Mouse (Mus musculus) intestine, embryonic 14.5 days (tissue): Measurements from ENCODE around the gene Actr2. TPM values are rescaled to one million over a fixed set of nuclear protein-coding genes. Genes with fewer than 3 reads are reported as not detected.
"Not testable (repeated sequence)": the region's sequence is repeated elsewhere in the genome, so short reads cannot be mapped to it uniquely, and the experiment has no call there.

Experiments used
- ATAC-seq: fragments of 200-750 bp; cut with Nextera tagmentation; replicated peaks from 2 replicates; pipeline ENCODE4 v1.8.0; 2017; ENCODE audit warnings: low read depth, moderate number of reproducible peaks, moderate TSS enrichment, moderate library complexity; ENCODE audit not compliant: low FRiP score, low TSS enrichment
- DNase-seq: peaks from one replicate; pipeline ENCODE4 v3.0.0-alpha.2; 2018; ENCODE audit warnings: low spot score
- H3K27ac ChIP-seq: fragments of 300-500 bp; sonication (generic); 2 replicates; pipeline ENCODE4 v1.5.1; 2014; ENCODE audit warnings: low read depth, mild to moderate bottlenecking, control low read depth
- H3K27me3 ChIP-seq: fragments of 300-500 bp; sonication (generic); replicated peaks from 2 replicates; pipeline ENCODE4 v1.6.1; 2014; ENCODE audit warnings: low read length, control low read depth; ENCODE audit not compliant: control insufficient read depth, insufficient read depth
- H3K36me3 ChIP-seq: fragments of 300-500 bp; sonication (generic); 2 replicates; pipeline ENCODE4 v1.6.1; 2014; ENCODE audit warnings: low read length, control low read depth; ENCODE audit not compliant: control insufficient read depth, insufficient read depth
- H3K4me1 ChIP-seq: fragments of 300-500 bp; sonication (generic); replicated peaks from 2 replicates; pipeline ENCODE4 v1.6.1; 2014; ENCODE audit warnings: low read length, control low read depth, mixed read lengths; ENCODE audit not compliant: control insufficient read depth, insufficient read depth
- H3K4me2 ChIP-seq: fragments of 300-500 bp; sonication (generic); 2 replicates; pipeline ENCODE4 v1.6.1; 2014; ENCODE audit warnings: low read length
- H3K4me3 ChIP-seq: fragments of 300-500 bp; sonication (generic); 2 replicates; pipeline ENCODE4 v1.5.1; 2014; ENCODE audit warnings: low read depth, low read length, control low read depth, mixed read lengths
- H3K9ac ChIP-seq: fragments of 300-500 bp; sonication (generic); 2 replicates; pipeline ENCODE4 v1.6.1; 2014; ENCODE audit warnings: mild to moderate bottlenecking, low read length
- H3K9me3 ChIP-seq: fragments of 300-500 bp; sonication (generic); 2 replicates; pipeline ENCODE4 v1.6.1; 2016; ENCODE audit warnings: low read length, control low read depth; ENCODE audit not compliant: control insufficient read depth
- WGBS: fragments of 180-500 bp; shearing (Covaris S2); extraction: QIAGEN DNeasy Blood & Tissue Kit; methylation state at CpG from one replicate; pipeline ENCODE4 v1.1.7; 2014; 5-methylcytosine and 5-hydroxymethylcytosine counted together
- polyA plus RNA-seq: library from polyadenylated mRNA; unstranded; fragments of >200 nt; fragmentation: Nextera tagmentation; extraction: Ambion mirVana; gene quantifications from 2 replicates; pipeline ENCODE4 v1.2.1, GENCODE M21; 2014

Gene Actr2
- polyA plus RNA-seq, 1 experiment from 2014 or later: 66.5 TPM

DNA sequence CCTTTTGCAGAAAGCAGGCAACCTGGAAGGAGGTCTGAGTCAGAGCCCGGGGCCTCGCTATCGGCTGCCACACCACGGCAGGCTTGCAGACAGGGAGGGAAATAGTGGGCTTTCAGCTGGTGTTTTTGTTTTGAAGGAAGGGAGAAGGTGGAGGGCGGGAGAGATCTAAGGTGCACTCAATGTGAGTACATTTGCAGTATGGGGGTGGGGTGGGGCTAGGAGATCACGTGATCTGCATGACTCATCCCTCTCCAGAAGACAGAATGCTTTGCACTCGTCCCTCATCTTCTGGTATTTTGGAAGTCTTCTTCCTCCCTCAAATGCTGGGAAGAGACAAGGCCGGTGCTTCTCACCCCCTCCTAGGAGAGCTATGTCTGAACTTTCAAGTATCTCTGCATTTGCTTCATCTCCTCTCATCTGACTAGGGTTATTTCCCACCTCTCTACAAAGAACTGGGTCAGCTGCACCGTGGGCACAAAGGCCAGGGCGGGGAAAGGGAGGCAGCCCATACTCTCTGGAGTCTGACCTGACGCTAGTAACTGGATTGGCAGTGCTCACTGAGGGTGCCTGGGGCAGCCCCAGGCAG lies 77.3 kb downstream of the Actr2 start:
- ATAC-seq: no peak
- no peak for DNase-seq
- Histone ChIP-seq H3K4me1 (no peaks in the 10 kb centered on the region), H3K4me3 (no peak overlapping the region), H3K9ac (no peak overlapping the region), H3K27me3 (no peaks in the 10 kb centered on the region), H3K27ac (no peak overlapping the region), H3K36me3 (no peaks in the 10 kb centered on the region), H3K4me2 (no peak overlapping the region), H3K9me3 (no peaks in the 10 kb centered on the region)
- 48% methylated on average over 11 of the region's 11 CpGs for WGBS

DNA sequence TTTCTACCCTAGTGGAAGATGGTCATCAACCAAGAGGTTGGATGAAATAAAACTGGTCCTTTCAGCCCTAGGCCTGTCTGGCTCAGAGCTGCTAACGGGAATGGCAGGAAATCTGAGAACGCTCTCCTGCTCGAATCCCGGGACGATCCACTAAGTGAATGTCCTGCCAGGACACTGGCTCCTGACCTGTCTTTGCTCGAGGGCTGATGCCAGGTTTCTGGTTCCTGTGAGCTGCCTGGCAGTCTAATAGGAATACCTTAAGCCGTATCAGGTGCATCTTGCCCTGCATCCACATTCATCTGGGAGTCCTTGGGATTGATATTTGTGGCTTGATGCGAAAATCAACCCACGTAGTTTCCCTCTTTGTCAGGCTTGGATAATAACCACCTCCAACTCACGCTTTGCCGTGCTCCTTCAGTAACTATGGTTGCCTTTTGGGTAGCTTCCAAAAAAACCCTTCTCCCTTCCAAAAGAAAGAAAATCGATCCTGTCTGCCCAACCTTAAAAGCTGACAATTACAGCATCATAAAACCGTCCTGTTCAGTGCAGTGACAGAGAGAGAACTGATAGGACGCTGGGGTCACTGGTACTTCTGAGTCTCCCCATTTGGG lies 78.3 kb downstream of the Actr2 start:
- H3K36me3 ChIP-seq: no peaks in the 10 kb centered on the region
- no peak overlapping the region for H3K4me2 ChIP-seq
- 61% methylated on average over 14 of the region's 14 CpGs for WGBS
- H3K9ac ChIP-seq: no peak overlapping the region
- no peaks in the 10 kb centered on the region for H3K27me3 ChIP-seq
- DNase-seq: no peak
- no peaks in the 10 kb centered on the region for H3K4me1 ChIP-seq
- H3K9me3 ChIP-seq: no peaks in the 10 kb centered on the region
- no peak for ATAC-seq
- no peak overlapping the region for H3K27ac ChIP-seq
- no peak overlapping the region for H3K4me3 ChIP-seq

DNA sequence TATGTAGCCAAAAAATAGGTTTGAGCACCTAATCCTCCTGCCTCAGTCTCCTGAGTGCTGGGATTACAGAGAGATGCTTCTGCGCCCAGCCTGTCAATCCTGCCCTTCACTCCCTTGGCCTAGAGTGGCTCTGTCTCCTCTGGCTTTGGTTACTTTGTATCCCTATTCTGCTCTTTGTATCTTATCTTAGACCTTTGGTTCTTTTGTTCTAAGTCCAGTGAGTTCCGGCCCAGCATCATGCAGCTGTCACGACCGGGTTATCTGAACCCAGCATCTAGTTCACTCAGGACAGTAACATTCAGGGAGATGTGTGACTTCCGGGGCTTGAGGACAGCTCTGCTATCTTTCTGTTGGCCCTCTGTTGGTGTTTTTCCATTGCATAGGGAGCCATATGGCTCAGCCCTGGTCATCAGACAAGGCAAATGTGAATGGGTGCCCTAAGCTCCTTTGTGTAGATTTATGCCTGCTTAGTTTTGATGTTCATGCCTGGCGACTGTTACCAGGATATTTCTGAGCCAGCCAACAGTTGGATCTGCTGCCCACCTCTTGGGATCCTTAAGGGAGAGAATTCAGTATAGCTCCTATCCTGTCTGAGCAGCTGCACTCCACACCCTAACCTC lies 79.1 kb downstream of the Actr2 start:
- ATAC-seq: no peak
- Histone ChIP-seq H3K9ac (no peak overlapping the region), H3K4me1 (no peaks in the 10 kb centered on the region), H3K4me3 (no peak overlapping the region), H3K4me2 (no peak overlapping the region), H3K9me3 (no peaks in the 10 kb centered on the region), H3K36me3 (no peaks in the 10 kb centered on the region), H3K27ac (no peak overlapping the region), H3K27me3 (no peaks in the 10 kb centered on the region)
- 72% methylated on average over 6 of the region's 6 CpGs for WGBS
- DNase-seq: no peak

DNA sequence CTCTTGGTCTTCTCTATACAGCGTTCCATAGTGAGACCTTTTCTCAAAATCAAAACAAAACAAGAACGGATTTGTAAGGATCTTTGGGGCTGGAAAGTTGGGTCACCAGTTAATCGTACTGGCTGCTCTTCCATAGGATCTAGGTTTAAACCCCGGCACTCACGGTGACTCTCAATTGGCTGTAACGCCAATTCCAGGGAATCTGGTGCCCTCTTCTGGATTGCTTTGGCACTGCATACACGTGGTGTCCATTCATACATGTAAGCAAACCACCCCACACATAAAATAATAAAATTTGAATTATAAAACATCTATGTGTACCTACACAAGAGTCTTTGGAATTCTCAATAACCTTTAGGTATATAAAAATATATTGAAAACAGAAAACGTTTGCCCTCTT lies 81.2 kb downstream of the Actr2 start:
- Histone ChIP-seq H3K27me3 (no peaks in the 10 kb centered on the region), H3K9ac (no peak overlapping the region), H3K27ac (no peak overlapping the region), H3K4me3 (no peak overlapping the region), H3K36me3 (no peaks in the 10 kb centered on the region), H3K9me3 (no peaks in the 10 kb centered on the region), H3K4me2 (no peak overlapping the region), H3K4me1 (no peaks in the 10 kb centered on the region)
- ATAC-seq (no peak), DNase-seq (peak; percentile 73)
- WGBS: 44% methylated on average over 8 of the region's 8 CpGs

DNA sequence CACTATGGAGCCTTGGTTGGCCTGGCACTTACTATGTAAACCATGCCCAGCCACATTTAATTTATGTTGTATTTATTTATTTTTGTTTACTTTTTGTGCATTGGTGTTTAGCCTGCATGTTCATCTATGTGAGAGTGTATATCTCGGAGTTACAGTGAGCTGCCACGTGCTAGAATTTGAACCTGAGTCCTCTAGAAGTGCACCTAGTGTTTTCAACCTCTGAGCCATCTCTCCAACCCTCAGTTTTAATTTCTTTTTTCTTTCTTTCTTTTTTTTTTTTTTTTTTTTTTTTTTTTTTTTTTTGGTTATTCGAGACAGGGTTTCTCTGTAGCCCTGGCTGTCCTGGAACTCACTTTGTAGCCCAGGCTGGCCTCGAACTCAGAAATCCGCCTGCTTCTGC lies 81.7 kb downstream of the Actr2 start:
- 94% methylated on average over 5 of the region's 5 CpGs for WGBS
- H3K27ac ChIP-seq, ATAC-seq, H3K4me3 ChIP-seq, H3K4me1 ChIP-seq, H3K4me2 ChIP-seq, H3K9me3 ChIP-seq, H3K9ac ChIP-seq, DNase-seq, H3K27me3 ChIP-seq, H3K36me3 ChIP-seq: not testable (repeated sequence)

DNA sequence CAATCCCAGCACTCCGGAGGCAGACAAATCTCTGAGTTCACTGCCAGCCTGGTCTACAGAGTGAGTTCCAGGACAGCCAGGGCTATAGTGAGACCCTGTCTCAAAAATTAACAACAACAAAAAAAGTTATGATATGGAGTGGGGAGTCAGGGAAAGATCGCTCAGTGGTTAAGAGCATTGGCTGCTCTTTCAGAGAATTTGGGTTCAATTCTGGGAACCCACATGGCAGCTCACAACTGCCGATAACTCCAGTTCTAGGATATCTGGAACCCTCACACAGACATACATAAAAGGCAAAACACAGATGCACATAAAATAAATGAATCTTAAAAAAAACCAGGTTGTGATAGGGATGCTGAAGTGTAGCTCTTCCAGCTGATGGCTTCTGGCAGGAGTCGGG lies 83.7 kb downstream of the Actr2 start:
- Histone ChIP-seq H3K4me3 (no peak overlapping the region), H3K27me3 (no peaks in the 10 kb centered on the region), H3K27ac (no peak overlapping the region), H3K9ac (no peak overlapping the region), H3K9me3 (no peaks in the 10 kb centered on the region), H3K4me2 (no peak overlapping the region), H3K4me1 (no peaks in the 10 kb centered on the region), H3K36me3 (peaks cover 15% of the 10 kb centered on the region; the same call in 1 of the 2 replicates)
- 96% methylated on average over 4 of the region's 4 CpGs for WGBS
- DNase-seq (no peak), ATAC-seq (no peak)

DNA sequence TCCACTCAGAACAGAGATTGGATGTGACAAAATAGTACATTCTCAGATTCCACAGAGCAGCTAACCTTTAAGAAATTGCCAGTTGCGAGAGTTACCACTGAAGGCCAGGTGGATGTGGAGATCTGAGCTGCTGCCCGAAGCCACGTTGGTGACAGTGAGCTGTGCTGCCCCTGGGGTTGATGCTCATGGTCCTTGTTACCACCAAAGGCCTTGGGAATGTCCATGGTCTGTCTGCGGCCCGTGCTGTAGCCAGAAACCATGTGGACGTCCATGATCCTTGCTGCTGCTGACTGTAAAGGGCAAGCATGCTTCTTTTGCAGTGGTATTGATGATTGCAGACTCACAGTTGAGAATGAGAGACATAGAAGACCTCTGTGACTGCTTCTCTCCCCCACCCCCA lies 84.3 kb downstream of the Actr2 start:
- Histone ChIP-seq H3K4me1 (no peaks in the 10 kb centered on the region), H3K27me3 (no peaks in the 10 kb centered on the region), H3K36me3 (peaks cover 16% of the 10 kb centered on the region; the same call in 1 of the 2 replicates), H3K27ac (no peak overlapping the region), H3K9ac (no peak overlapping the region), H3K4me3 (no peak overlapping the region), H3K9me3 (no peaks in the 10 kb centered on the region), H3K4me2 (no peak overlapping the region)
- ATAC-seq: no peak
- no peak for DNase-seq
- 87% methylated on average over 6 of the region's 6 CpGs for whole genome bisulfite sequencing

DNA sequence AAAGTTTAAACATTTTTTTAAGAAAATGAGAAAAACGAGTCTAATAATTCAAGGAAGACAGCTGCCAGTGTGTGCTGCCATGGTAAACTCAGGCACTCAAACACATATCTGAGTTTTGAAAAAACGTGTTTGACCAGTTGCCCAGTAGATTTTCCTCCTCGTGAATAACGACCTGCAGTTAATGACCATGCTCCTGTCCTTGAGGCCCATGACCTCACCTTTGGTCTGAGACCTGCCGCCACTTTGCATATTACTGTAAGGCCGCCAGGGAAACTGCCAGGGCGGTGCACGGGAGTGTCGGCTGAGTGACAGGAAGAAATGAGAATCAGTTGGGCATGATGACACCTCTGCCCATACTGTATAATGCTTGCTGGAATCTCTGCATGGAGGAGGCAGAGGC lies 85.0 kb downstream of the Actr2 start:
- Histone ChIP-seq H3K4me2 (no peak overlapping the region), H3K4me3 (no peak overlapping the region), H3K27ac (no peak overlapping the region), H3K36me3 (peaks cover 22% of the 10 kb centered on the region; the same call in 1 of the 2 replicates), H3K4me1 (no peaks in the 10 kb centered on the region), H3K9me3 (no peaks in the 10 kb centered on the region), H3K9ac (no peak overlapping the region), H3K27me3 (no peaks in the 10 kb centered on the region)
- DNase-seq: no peak
- 71% methylated on average over 9 of the region's 9 CpGs for WGBS
- ATAC-seq: no peak

DNA sequence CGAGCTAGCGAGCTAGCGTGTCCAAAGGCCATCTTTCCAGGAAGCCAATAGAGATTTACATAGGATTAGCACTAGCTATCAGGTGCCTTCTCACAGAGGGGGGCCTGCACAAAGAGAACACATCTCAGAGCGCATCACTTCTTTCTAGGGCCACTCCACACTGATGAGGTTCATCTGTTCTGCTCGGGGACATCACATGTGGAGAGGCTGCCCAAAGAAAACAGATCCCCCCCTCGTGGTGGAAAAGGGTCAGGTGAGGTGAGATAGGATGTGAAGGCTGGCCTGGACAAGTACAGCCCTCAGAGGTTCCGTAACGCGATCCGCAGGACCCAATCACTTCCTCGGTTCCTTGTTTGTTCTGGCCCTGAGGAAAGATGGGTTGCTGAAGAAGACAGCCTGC lies 86.8 kb downstream of the Actr2 start:
- no peak overlapping the region for H3K4me2 ChIP-seq
- 68% methylated on average over 11 of the region's 11 CpGs for WGBS
- H3K4me3 ChIP-seq: no peak overlapping the region
- no peaks in the 10 kb centered on the region for H3K27me3 ChIP-seq
- DNase-seq (no peak), ATAC-seq (no peak)
- no peaks in the 10 kb centered on the region for H3K4me1 ChIP-seq
- H3K36me3 ChIP-seq: peaks cover 35% of the 10 kb centered on the region
- peaks cover 8% of the 10 kb centered on the region for H3K9me3 ChIP-seq
- no peak overlapping the region for H3K9ac ChIP-seq
- H3K27ac ChIP-seq: no peak overlapping the region
